Mouse (Mus musculus): ENCODE measurements at regions not wholly inside any gene's neighbourhood (a gene's known extent, or its start where the extent isn't known, plus 50 kb on each side); places are given as distances from the start of the nearest gene placed in this dataset.

DNA sequence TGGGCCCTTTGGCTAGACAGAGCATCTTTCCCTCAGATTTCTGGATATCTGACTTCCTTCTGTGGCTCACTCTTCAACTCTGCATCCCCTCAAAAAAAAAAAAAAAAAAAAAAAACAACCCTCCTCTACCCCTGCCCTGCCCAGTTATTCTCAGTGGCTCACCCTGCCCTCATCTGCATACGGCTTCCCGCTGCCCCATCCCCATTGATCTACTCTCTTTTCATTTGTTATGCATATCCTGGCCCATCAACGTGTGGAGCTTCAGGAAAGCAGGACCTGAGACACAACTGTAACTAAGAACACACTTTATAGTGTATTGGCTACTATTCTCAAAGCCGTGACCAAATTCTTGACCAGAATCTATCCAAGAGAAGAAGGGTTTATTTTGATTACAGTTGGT, 161.5 kb downstream of the Unc5cl start:
- no peak for ATAC-seq (replicated peaks)

DNA sequence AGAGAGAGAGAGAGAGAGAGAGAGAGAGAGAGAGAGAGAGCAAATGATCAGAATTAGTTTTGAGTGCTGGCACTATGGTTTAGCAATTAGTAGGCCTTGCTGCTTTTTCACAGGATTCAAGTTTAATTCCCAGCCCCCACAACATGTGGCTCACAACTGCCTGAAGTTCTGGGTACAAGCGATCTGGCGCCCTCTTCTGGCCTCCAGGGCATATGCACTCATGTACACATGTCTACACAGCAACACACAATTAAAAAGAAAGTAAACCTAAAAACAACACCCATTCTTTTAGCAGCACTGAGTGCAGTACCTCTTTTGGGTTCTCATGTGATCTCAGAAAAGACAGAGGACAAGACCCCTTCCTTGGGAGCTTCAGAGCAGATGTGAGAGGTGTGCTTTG, 166.2 kb downstream of the Unc5cl start:
- H3K4me3 ChIP-seq, result no peak overlapping the region
- 76% methylated on average over 2 of the region's 2 CpGs for WGBS
- H3K9me3 ChIP-seq, result no peaks in the 10 kb centered on the region
- no peak overlapping the region for H3K27ac ChIP-seq (replicated peaks)
- no peaks in the 10 kb centered on the region for H3K4me1 ChIP-seq
- no peak overlapping the region for H3K9ac ChIP-seq (replicated peaks)
- H3K4me2 ChIP-seq (replicated peaks), result no peak overlapping the region
- H3K27me3 ChIP-seq, result no peaks in the 10 kb centered on the region
- H3K36me3 ChIP-seq, result no peaks in the 10 kb centered on the region
- ATAC-seq (replicated peaks), result no peak

More for the DNA sequence above, 161.5 kb downstream of the Unc5cl start:
- Histone ChIP-seq H3K4me3 (no peak overlapping the region), H3K27ac (replicated peaks) (no peak overlapping the region), H3K4me2 (replicated peaks) (no peak overlapping the region), H3K36me3 (no peaks in the 10 kb centered on the region), H3K9me3 (no peaks in the 10 kb centered on the region), H3K27me3 (no peaks in the 10 kb centered on the region), H3K9ac (replicated peaks) (no peak overlapping the region), H3K4me1 (no peaks in the 10 kb centered on the region)
- WGBS, result 40% methylated on average over 4 of the region's 4 CpGs

DNA sequence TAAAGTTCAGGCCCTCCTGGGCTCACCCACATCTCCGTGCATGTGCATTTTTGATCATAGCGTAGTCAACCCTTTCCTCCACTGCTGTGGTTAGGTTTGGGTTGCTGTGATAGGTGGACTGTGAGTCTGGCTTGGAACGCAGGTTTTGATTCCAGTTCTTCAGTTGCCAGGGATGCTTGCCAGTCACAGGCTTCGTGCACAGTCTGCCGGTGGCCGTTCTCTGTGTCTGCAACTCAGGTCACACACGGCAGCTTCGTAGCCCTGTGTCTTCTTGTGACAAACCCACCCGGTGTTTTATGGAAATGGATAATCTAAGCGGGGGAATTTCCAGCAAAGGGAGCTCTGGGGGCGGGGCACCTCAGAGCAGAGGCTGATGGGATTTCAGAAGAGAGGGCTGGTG, 167.0 kb downstream of the Unc5cl start:
- no peak overlapping the region for H3K4me2 ChIP-seq (replicated peaks)
- no peak overlapping the region for H3K4me3 ChIP-seq
- 91% methylated on average over 11 of the region's 11 CpGs for WGBS
- no peak for ATAC-seq (replicated peaks)
- no peaks in the 10 kb centered on the region for H3K36me3 ChIP-seq
- no peak overlapping the region for H3K9ac ChIP-seq (replicated peaks)
- no peaks in the 10 kb centered on the region for H3K9me3 ChIP-seq
- H3K4me1 ChIP-seq, result no peaks in the 10 kb centered on the region
- H3K27me3 ChIP-seq, result no peaks in the 10 kb centered on the region
- H3K27ac ChIP-seq (replicated peaks), result no peak overlapping the region

DNA sequence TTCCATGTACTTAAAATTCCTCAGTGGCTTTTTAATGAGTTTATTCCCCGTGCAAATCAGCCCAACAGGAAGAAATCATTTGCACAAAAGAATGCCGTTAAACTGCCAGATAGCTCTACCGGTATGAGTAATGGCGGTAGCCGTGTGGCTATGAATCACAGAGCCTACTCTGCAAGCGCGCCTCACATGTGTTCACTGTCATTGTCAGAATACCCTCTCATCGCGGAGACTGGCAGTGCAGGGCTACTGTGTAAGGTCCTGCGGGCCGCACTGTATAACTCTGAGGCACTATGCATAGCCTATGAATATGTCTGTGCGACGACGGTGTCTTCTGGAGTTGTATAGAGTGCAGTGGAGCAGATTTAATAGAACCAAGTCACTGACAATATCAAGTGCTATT, 170.2 kb downstream of the Unc5cl start:
- no peak overlapping the region for H3K9ac ChIP-seq (replicated peaks)
- H3K4me2 ChIP-seq (replicated peaks), result no peak overlapping the region
- H3K4me1 ChIP-seq, result no peaks in the 10 kb centered on the region
- no peak overlapping the region for H3K27ac ChIP-seq (replicated peaks)
- H3K4me3 ChIP-seq, result no peak overlapping the region
- H3K27me3 ChIP-seq, result no peaks in the 10 kb centered on the region
- no peaks in the 10 kb centered on the region for H3K9me3 ChIP-seq
- no peak for ATAC-seq (replicated peaks)
- no peaks in the 10 kb centered on the region for H3K36me3 ChIP-seq
- WGBS, result 78% methylated on average over 14 of the region's 14 CpGs

DNA sequence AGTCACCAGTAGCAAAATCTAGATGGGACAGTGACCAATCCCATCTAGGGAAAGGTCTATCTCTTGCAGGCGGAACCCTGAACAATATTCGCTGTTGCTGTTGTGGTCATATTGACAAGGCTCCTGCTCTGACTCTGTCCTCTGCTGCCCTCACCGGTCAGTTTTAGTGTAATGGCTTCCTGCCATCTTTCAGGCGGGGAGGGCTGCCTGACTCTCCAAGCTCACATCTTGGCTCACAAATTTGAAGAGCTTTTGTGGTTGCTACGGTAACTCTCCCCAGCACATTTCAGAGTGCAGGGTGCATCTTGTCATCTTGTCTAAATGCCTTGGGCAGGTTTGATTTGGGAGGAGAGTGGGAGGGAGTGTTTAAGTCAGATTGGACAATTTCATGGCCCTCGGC, 171.3 kb downstream of the Unc5cl start:
- Histone ChIP-seq H3K27ac (replicated peaks) (no peak overlapping the region), H3K36me3 (no peaks in the 10 kb centered on the region), H3K27me3 (no peaks in the 10 kb centered on the region), H3K4me2 (replicated peaks) (no peak overlapping the region), H3K4me3 (no peak overlapping the region), H3K9me3 (no peaks in the 10 kb centered on the region), H3K4me1 (no peaks in the 10 kb centered on the region), H3K9ac (replicated peaks) (no peak overlapping the region)
- 82% methylated on average over 6 of the region's 6 CpGs for WGBS
- no peak for ATAC-seq (replicated peaks)

DNA sequence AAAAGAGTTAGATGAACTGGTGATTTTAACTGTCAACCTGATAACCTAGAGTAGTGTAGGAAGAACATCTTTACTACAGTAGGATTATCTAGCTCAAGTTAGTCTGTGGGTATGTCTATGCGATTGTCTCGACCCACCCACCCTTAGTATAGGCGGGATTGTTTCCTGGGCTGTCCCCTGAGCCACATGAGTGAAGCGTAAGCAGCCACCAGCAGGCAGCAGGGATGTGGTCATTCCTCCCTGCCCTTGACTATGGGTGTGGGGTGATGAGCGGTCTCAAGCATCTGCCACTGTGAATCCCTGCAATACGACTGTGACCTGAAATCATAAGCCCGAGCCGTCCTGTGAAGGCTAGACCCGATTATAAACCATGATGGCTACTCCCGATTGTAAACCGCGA, 184.9 kb downstream of the Unc5cl start:
- H3K27me3 ChIP-seq, result no peaks in the 10 kb centered on the region
- H3K9me3 ChIP-seq, result no peaks in the 10 kb centered on the region
- no peak overlapping the region for H3K4me2 ChIP-seq (replicated peaks)
- no peak overlapping the region for H3K4me3 ChIP-seq
- no peak overlapping the region for H3K27ac ChIP-seq (replicated peaks)
- H3K36me3 ChIP-seq, result no peaks in the 10 kb centered on the region
- ATAC-seq (replicated peaks), result no peak
- no peaks in the 10 kb centered on the region for H3K4me1 ChIP-seq
- WGBS, result 92% methylated on average over 12 of the region's 12 CpGs
- H3K9ac ChIP-seq (replicated peaks), result no peak overlapping the region

DNA sequence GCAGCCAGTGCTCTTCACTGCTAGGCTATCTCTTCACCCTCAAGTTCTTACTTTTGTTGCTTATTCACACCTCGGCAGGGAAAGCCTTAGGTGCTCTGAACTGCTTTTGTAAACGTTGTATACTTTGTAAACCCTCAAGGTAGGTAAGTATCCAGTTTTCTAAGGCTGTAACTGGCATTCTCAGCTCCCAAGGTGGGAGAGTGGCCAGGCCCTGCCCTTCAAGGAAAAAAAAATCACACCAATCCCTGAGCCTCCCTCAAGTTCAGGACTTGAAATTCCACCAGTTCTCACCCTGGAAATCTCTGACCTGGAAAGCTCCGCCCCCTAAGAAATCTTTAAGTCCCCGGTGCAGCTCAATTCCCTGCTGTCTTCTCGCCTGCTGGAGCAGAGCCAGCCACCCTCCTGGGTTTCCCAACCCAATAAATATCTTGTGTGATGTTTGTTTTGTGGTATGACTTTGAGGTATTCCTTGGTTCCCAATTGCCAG, 188.9 kb downstream of the Unc5cl start:
- no peaks in the 10 kb centered on the region for H3K27me3 ChIP-seq
- no peak overlapping the region for H3K9ac ChIP-seq (replicated peaks)
- no peak overlapping the region for H3K4me3 ChIP-seq
- no peaks in the 10 kb centered on the region for H3K4me1 ChIP-seq
- ATAC-seq (replicated peaks), result no peak
- H3K9me3 ChIP-seq, result no peaks in the 10 kb centered on the region
- H3K4me2 ChIP-seq (replicated peaks), result no peak overlapping the region
- WGBS, result 47% methylated on average over 5 of the region's 5 CpGs
- H3K36me3 ChIP-seq, result no peaks in the 10 kb centered on the region
- H3K27ac ChIP-seq (replicated peaks), result no peak overlapping the region

DNA sequence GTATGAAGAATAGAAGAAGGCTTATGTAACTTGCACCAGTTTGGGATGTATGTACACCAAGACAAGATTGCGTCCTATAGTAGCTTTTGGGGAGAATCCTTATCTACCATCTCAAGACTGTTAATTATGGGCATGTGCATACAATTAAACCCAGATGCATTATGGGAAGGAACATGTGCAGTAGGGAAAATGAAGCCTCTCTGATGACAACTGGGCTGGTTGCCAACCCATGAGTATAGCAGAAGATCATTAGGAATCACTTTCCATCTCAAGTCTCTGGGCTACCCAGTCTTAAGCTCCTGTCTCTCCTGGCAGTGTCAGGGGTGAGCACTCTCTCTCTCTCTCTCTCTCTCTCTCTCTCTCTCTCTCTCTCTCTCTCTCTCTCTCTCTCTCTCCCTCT, 190.4 kb downstream of the Unc5cl start:
- ATAC-seq (replicated peaks), result no peak
- 82% methylated on average over 1 of the region's 1 CpGs for WGBS
- no peak overlapping the region for H3K4me2 ChIP-seq (replicated peaks)

DNA sequence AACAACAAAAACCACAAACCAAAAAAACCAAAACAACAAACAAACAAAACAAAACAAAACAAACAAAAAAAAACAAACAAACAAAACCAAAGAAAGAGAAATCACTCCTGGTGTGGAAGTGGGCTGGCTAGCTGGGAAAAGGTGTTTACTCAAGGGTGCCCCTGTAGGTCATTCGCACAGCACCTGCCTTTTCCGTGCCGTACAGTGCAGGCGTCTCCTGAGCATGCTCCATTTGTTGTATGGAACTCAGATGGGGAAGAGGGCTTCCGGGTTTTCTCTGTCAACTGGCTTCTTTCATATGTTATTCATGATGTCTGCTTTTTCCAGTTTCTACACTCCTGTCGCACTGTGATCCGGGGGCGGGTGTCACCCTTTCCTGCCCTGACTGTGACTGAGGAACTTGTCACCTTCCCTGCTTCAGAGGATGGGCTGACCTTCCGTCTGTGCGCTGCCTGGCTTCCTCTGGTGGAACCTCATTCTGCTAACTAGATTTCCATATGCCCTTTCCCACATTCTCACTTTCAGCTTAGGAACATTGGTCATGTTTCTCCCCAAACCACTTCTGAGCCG, 192.0 kb downstream of the Unc5cl start:
- H3K27me3 ChIP-seq, result no peaks in the 10 kb centered on the region
- no peak overlapping the region for H3K27ac ChIP-seq (replicated peaks)
- no peak overlapping the region for H3K4me3 ChIP-seq
- ATAC-seq (replicated peaks), result no peak
- H3K4me1 ChIP-seq, result no peaks in the 10 kb centered on the region
- WGBS, result 75% methylated on average over 11 of the region's 11 CpGs
- no peaks in the 10 kb centered on the region for H3K9me3 ChIP-seq
- no peak overlapping the region for H3K9ac ChIP-seq (replicated peaks)
- no peaks in the 10 kb centered on the region for H3K36me3 ChIP-seq
- 0 out of 2 replicates have a peak overlapping the region, but pooled peaks have one; percentile 18 for H3K4me2 ChIP-seq (replicated peaks)

More for the DNA sequence above, 190.4 kb downstream of the Unc5cl start:
- no peak overlapping the region for H3K9ac ChIP-seq (replicated peaks)
- no peak overlapping the region for H3K27ac ChIP-seq (replicated peaks)
- no peaks in the 10 kb centered on the region for H3K4me1 ChIP-seq
- no peaks in the 10 kb centered on the region for H3K36me3 ChIP-seq
- no peak overlapping the region for H3K4me3 ChIP-seq
- no peaks in the 10 kb centered on the region for H3K9me3 ChIP-seq
- H3K27me3 ChIP-seq, result no peaks in the 10 kb centered on the region

DNA sequence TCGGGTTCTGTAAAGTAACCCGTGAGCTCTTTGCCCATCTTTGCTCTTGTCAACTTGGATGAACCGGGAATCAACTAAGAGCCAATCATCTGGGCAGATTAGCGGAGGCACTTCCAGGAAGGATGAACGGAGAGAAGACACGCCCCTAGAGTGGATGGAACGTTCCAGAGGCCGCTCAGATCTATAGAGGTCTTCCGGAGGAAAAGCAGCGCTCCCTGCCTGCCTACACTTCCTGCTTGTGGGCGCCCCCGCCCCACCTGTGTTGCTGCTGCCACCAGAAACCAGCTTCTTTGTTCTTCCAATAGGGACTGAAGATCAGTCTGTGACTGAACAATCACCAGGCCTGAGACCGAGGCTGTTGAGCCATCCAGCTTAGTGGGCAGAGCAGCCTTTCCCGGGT, 192.7 kb downstream of the Unc5cl start:
- Histone ChIP-seq H3K9me3 (no peaks in the 10 kb centered on the region), H3K36me3 (no peaks in the 10 kb centered on the region), H3K4me1 (no peaks in the 10 kb centered on the region), H3K4me2 (replicated peaks) (peak overlapping the region; percentile 18), H3K27ac (replicated peaks) (no peak overlapping the region), H3K9ac (replicated peaks) (no peak overlapping the region), H3K4me3 (no peak overlapping the region), H3K27me3 (no peaks in the 10 kb centered on the region)
- 59% methylated on average over 14 of the region's 14 CpGs for WGBS
- ATAC-seq (replicated peaks), result no peak

DNA sequence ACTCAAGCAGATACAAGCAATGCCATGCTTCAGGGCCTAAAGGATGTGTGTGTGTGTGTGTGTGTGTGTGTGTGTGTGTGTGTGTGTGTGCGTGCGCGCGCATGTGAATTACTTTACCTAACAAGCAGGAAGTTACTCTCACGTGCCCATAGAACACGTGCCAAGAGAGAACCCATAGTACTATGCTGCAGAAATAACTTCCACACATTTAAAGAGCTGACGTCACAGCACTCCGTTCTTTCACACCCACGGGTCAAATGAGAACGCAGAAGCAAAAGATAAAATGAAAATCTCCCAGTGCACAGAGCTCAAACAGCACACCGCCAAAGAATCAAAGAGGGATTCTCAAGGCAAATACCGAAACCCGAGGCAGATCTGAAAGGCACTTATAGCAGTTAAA, 195.9 kb downstream of the Unc5cl start:
- Histone ChIP-seq H3K36me3 (no peaks in the 10 kb centered on the region), H3K27me3 (no peaks in the 10 kb centered on the region), H3K4me3 (no peak overlapping the region), H3K9ac (replicated peaks) (no peak overlapping the region), H3K9me3 (no peaks in the 10 kb centered on the region), H3K4me1 (no peaks in the 10 kb centered on the region), H3K27ac (replicated peaks) (no peak overlapping the region), H3K4me2 (replicated peaks) (no peak overlapping the region)
- 85% methylated on average over 13 of the region's 13 CpGs for WGBS
- no peak for ATAC-seq (replicated peaks)

DNA sequence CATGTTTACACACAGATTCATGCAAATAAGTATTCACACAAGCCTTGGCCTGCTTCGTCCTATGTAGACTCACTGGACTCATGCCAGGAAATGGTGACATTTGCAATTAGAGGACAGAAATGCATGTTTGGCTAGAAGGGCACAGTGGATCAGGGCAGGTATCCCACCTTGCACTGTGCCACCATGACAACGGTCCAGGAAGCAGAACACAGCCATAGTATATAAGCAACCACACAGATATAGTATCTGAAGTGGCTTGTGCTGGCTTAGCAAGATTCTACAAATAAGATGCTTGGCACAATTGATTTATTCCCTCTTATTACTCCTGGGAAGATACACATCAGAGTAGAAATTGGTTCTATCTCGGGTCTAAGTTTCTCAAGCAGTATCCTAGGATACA, 218.0 kb downstream of the Unc5cl start:
- ATAC-seq (replicated peaks), result no peak
- H3K9me3 ChIP-seq, result peaks cover 4% of the 10 kb centered on the region; the same call in 1 of the 2 replicates
- no peak overlapping the region for H3K4me3 ChIP-seq
- no peaks in the 10 kb centered on the region for H3K36me3 ChIP-seq
- 81% methylated on average over 3 of the region's 3 CpGs for WGBS
- no peak overlapping the region for H3K4me2 ChIP-seq (replicated peaks)
- no peak overlapping the region for H3K27ac ChIP-seq (replicated peaks)
- no peaks in the 10 kb centered on the region for H3K27me3 ChIP-seq
- no peaks in the 10 kb centered on the region for H3K4me1 ChIP-seq
- no peak overlapping the region for H3K9ac ChIP-seq (replicated peaks)

DNA sequence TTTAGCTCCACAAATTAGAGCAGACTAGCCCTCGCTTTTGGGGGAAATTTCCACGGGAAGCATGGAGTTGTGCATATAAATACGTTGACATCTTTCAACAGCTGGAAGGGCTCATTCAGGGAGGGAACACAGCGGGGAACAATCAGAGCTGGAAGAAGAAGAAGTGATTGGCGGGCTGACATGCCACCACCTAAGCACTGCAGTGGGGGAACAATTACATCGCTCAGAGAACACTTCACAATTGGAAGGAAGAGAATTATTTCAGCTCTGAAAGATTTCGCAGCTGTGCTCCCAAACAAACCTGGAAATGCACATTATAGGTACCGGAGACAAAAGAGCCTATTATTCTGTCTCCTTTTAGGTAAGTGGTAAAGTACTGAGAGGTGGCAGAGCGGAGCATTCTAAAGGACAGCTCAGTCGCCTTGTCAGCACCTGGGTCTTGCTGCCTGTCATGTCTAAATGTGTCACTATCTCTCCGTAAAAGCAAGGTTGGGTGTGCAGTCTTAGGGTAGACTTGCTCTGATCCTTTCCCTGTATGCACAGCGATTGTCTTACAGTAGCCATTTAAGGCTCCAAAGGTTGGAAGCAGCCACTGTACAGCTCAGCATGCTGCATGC, 223.6 kb downstream of the Unc5cl start:
- Histone ChIP-seq H3K27ac (replicated peaks) (peak overlapping the region; percentile 80), H3K4me2 (replicated peaks) (no peak overlapping the region), H3K9ac (replicated peaks) (no peak overlapping the region), H3K4me1 (no peaks in the 10 kb centered on the region), H3K9me3 (peaks cover 4% of the 10 kb centered on the region; the same call in 1 of the 2 replicates), H3K27me3 (no peaks in the 10 kb centered on the region), H3K4me3 (no peak overlapping the region), H3K36me3 (no peaks in the 10 kb centered on the region)
- 49% methylated on average over 12 of the region's 12 CpGs for WGBS
- peak; percentile 57 for ATAC-seq (replicated peaks)
